Mouse (Mus musculus): ENCODE results near the gene Pkd1l3. TPM values are rescaled to one million over a fixed set of nuclear protein-coding genes. Genes with fewer than 3 reads are reported as not detected.

Pkd1l3 gene
- polyA plus RNA-seq, 1 experiment from 2014 or later: 0.37 TPM

DNA sequence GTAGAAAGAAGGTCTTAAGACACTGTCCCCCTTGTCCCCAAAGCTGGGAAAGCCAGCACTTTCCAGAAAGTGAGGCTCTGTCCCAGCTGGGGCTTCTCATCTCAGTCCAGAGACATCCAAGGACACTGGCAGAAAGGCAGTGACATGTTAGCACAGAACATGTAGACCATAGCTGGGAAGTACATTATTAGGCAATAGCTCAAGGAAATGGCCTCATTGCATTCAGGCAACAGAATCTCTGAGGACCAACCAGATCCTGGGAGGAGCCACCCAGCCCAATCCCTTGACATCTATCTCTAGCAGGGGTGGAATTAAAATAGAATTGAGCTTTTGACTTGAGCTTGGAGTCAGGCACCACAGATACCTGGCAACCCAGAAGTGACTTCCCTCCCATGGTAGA lies 28.7 kb upstream of the Pkd1l3 start:
- Histone ChIP-seq H3K9me3 (ENCODE audit: control insufficient read depth, low read length) (no peaks in the 10 kb centered on the region), H3K27me3 (replicated peaks; ENCODE audit: control insufficient read depth, insufficient read depth, low read length) (no peaks in the 10 kb centered on the region), H3K27ac (ENCODE audit: low read depth) (no peak overlapping the region), H3K4me3 (ENCODE audit: low read depth, low read length) (no peak overlapping the region), H3K36me3 (ENCODE audit: control insufficient read depth, insufficient read depth, low read length) (no peaks in the 10 kb centered on the region), H3K4me2 (ENCODE audit: low read length) (no peak overlapping the region), H3K4me1 (replicated peaks; ENCODE audit: control insufficient read depth, insufficient read depth, low read length) (no peaks in the 10 kb centered on the region), H3K9ac (ENCODE audit: low read length) (no peak overlapping the region)
- ATAC-seq (replicated peaks; ENCODE audit: low FRiP score, low TSS enrichment, low read depth) (no peak), DNase-seq (ENCODE audit: low spot score) (no peak)

DNA sequence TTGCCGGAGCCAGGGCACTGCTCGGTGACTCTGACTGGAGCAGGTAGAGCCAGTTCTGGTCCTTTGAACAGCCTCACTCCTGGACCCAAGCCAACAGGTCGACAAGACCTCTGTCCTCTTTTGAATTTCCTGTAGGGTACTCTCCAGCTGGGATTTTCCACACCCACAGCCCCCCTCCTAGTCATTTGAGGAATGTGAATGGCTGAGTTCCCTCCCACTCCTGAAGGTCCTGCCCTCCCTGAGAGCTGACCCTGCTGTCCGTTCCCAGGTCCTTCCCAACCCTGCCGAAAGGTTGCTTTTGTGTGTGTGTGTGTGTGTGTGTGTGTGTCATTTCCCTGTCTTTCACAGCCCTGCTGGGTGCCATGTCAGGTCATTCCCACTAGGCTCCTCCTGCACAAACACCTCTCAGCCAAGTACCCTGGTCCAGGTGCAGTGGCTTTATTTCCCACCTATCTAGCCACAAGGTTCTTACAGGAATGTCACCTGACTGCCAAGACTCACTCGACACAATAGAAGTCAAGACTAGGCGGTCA lies 27.3 kb upstream of the Pkd1l3 start:
- no peak for ATAC-seq (replicated peaks; ENCODE audit: low FRiP score, low TSS enrichment, low read depth)
- no peak overlapping the region for H3K4me2 ChIP-seq (ENCODE audit: low read length)
- WGBS: 52% methylated on average over 7 of the region's 7 CpGs
- DNase-seq (ENCODE audit: low spot score): no peak
- H3K36me3 ChIP-seq (ENCODE audit: control insufficient read depth, insufficient read depth, low read length): peaks cover 5% of the 10 kb centered on the region
- H3K27me3 ChIP-seq (replicated peaks; ENCODE audit: control insufficient read depth, insufficient read depth, low read length): no peaks in the 10 kb centered on the region
- no peaks in the 10 kb centered on the region for H3K4me1 ChIP-seq (replicated peaks; ENCODE audit: control insufficient read depth, insufficient read depth, low read length)
- no peak overlapping the region for H3K4me3 ChIP-seq (ENCODE audit: low read depth, low read length)
- H3K9me3 ChIP-seq (ENCODE audit: control insufficient read depth, low read length): no peaks in the 10 kb centered on the region
- H3K27ac ChIP-seq (ENCODE audit: low read depth): no peak overlapping the region
- H3K9ac ChIP-seq (ENCODE audit: low read length): no peak overlapping the region

DNA sequence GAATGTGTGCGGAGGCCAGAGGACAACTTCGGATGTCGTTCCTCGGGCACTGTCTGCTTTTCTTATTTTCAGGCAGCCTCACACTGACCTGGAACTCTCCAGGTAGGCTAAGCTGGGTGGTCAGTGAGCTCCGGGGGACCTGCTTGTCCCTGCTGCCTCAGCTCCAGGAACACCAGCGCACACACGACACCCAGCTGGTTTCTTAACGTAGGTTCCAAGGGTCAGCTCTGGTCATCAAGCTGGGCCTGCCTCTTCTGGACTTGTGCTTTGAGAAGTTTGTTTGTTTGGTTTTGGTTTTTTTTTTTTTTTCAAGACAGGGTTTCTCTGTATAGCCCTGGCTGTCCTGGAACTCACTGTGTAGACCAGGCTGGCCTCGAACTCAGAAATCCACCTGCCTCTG lies 23.4 kb upstream of the Pkd1l3 start:
- H3K9me3 ChIP-seq (ENCODE audit: control insufficient read depth, low read length): no peaks in the 10 kb centered on the region
- H3K27me3 ChIP-seq (replicated peaks; ENCODE audit: control insufficient read depth, insufficient read depth, low read length): no peaks in the 10 kb centered on the region
- WGBS: 87% methylated on average over 9 of the region's 9 CpGs
- H3K4me3 ChIP-seq (ENCODE audit: low read depth, low read length): no peak overlapping the region
- no peak overlapping the region for H3K27ac ChIP-seq (ENCODE audit: low read depth)
- no peak overlapping the region for H3K4me2 ChIP-seq (ENCODE audit: low read length)
- H3K4me1 ChIP-seq (replicated peaks; ENCODE audit: control insufficient read depth, insufficient read depth, low read length): no peaks in the 10 kb centered on the region
- DNase-seq (ENCODE audit: low spot score) (no peak), ATAC-seq (replicated peaks; ENCODE audit: low FRiP score, low TSS enrichment, low read depth) (no peak)
- H3K9ac ChIP-seq (ENCODE audit: low read length): no peak overlapping the region
- H3K36me3 ChIP-seq (ENCODE audit: control insufficient read depth, insufficient read depth, low read length): peaks cover 33% of the 10 kb centered on the region

DNA sequence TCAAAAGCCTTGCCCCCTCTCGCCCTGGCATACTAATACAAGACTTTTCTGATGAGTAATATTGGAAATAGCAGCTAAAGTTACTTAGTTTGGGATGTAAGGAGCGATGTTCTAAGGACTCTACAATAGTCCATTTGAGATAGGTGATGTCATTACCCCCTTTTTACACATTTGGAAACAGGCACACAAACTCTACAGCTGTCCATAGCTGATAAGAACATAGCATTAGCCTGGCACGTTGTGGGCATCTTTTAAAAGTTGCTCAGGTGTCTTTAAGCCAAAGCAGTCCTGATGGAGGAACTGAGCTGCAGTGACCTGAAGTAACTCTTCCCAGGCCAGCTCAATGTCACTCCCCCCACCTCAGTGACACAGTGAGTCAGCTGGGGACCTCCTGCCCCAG lies 22.9 kb upstream of the Pkd1l3 start:
- H3K4me1 ChIP-seq (replicated peaks; ENCODE audit: control insufficient read depth, insufficient read depth, low read length): no peaks in the 10 kb centered on the region
- H3K9ac ChIP-seq (ENCODE audit: low read length): no peak overlapping the region
- H3K36me3 ChIP-seq (ENCODE audit: control insufficient read depth, insufficient read depth, low read length): peaks cover 33% of the 10 kb centered on the region
- no peak for DNase-seq (ENCODE audit: low spot score)
- no peak overlapping the region for H3K27ac ChIP-seq (ENCODE audit: low read depth)
- H3K4me3 ChIP-seq (ENCODE audit: low read depth, low read length): no peak overlapping the region
- no peaks in the 10 kb centered on the region for H3K9me3 ChIP-seq (ENCODE audit: control insufficient read depth, low read length)
- H3K27me3 ChIP-seq (replicated peaks; ENCODE audit: control insufficient read depth, insufficient read depth, low read length): no peaks in the 10 kb centered on the region
- WGBS: 85% methylated on average over 3 of the region's 3 CpGs
- H3K4me2 ChIP-seq (ENCODE audit: low read length): no peak overlapping the region
- ATAC-seq (replicated peaks; ENCODE audit: low FRiP score, low TSS enrichment, low read depth): no peak

DNA sequence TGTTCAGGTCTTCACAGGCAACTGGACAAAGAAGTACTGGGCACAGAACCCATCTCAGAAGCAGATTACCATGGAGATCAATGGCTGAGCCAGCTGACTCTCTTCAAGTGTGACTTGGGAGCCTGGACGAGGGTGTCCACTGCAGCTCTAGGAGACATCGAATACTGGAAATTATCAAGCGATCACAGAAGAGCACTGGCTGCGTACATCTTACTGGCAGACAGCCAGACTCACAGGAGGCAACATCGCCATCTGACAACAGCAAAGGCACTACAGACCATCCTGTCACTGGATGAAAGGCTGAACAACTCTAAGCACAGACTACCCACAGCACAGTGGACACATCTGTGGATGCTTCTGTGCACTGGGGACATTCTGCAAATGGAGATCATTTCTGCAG lies 22.2 kb upstream of the Pkd1l3 start:
- Histone ChIP-seq H3K9me3 (ENCODE audit: control insufficient read depth, low read length) (no peaks in the 10 kb centered on the region), H3K4me1 (replicated peaks; ENCODE audit: control insufficient read depth, insufficient read depth, low read length) (no peaks in the 10 kb centered on the region), H3K36me3 (ENCODE audit: control insufficient read depth, insufficient read depth, low read length) (peaks cover 36% of the 10 kb centered on the region), H3K4me2 (ENCODE audit: low read length) (no peak overlapping the region), H3K27ac (ENCODE audit: low read depth) (no peak overlapping the region), H3K4me3 (ENCODE audit: low read depth, low read length) (no peak overlapping the region), H3K27me3 (replicated peaks; ENCODE audit: control insufficient read depth, insufficient read depth, low read length) (no peaks in the 10 kb centered on the region), H3K9ac (ENCODE audit: low read length) (no peak overlapping the region)
- DNase-seq (ENCODE audit: low spot score) (no peak), ATAC-seq (replicated peaks; ENCODE audit: low FRiP score, low TSS enrichment, low read depth) (no peak)
- 78% methylated on average over 5 of the region's 5 CpGs for WGBS

DNA sequence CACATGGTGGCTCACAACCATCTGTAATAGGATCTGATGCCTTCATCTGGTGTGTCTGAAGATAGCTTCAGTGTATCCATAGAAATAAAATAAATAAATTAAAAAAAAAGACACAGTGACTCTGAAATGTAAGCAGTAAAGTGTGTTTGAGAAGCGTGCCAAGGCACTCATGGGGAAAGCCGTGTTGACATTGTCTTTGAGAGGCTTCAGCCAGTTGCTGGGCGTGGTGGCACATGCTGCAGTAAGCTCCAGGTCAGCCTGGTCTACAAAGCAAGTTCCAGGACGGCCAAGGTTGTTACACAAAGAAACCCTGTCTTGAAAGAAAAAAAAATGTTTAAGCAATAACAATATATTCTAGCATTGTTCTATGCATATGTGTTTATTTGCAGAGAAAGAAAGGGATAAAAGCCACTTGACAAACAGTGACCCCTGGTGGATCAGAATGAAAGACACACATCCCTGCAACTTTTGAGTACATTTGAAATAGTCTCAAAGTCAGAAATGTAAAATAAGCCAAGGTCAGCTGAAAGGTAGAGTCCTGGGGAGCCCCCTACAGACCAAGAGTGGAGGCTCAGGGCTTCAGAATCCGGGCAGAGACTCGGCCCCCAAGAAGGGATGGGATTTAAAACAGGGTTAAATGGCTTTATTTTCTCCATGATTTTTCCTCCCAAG lies 21.1 kb upstream of the Pkd1l3 start:
- Histone ChIP-seq H3K27me3 (replicated peaks; ENCODE audit: control insufficient read depth, insufficient read depth, low read length) (no peaks in the 10 kb centered on the region), H3K4me2 (ENCODE audit: low read length) (no peak overlapping the region), H3K4me3 (ENCODE audit: low read depth, low read length) (no peak overlapping the region), H3K27ac (ENCODE audit: low read depth) (no peak overlapping the region), H3K9me3 (ENCODE audit: control insufficient read depth, low read length) (no peaks in the 10 kb centered on the region), H3K9ac (ENCODE audit: low read length) (no peak overlapping the region), H3K4me1 (replicated peaks; ENCODE audit: control insufficient read depth, insufficient read depth, low read length) (no peaks in the 10 kb centered on the region), H3K36me3 (ENCODE audit: control insufficient read depth, insufficient read depth, low read length) (peaks cover 39% of the 10 kb centered on the region)
- ATAC-seq (replicated peaks; ENCODE audit: low FRiP score, low TSS enrichment, low read depth) (no peak), DNase-seq (ENCODE audit: low spot score) (no peak)
- 74% methylated on average over 6 of the region's 6 CpGs for WGBS

DNA sequence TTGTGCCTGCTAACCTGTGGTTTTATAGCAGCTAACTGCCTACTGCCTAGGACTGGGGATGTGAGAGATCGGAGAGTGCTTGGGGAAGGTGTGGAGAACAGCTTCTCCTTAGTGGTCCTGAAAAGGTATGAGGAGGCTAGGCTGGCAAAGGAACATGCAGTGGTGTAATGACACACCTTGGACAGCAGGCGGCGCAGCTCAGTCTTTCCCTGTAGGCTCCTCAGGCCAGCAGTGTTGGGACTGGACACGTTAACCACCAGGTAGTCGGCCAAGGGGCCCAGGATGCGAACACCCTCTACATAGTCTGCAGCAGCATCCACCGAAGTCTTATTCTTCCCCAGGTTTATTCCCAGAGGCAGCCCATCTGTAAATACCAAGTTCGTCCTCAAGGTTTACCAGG lies 18.5 kb upstream of the Pkd1l3 start:
- ATAC-seq (replicated peaks; ENCODE audit: low FRiP score, low TSS enrichment, low read depth) (no peak), DNase-seq (ENCODE audit: low spot score) (peak; percentile 78)
- Histone ChIP-seq H3K27me3 (replicated peaks; ENCODE audit: control insufficient read depth, insufficient read depth, low read length) (no peaks in the 10 kb centered on the region), H3K4me1 (replicated peaks; ENCODE audit: control insufficient read depth, insufficient read depth, low read length) (no peaks in the 10 kb centered on the region), H3K9ac (ENCODE audit: low read length) (no peak overlapping the region), H3K27ac (ENCODE audit: low read depth) (no peak overlapping the region), H3K36me3 (ENCODE audit: control insufficient read depth, insufficient read depth, low read length) (peaks cover 49% of the 10 kb centered on the region), H3K4me3 (ENCODE audit: low read depth, low read length) (no peak overlapping the region), H3K9me3 (ENCODE audit: control insufficient read depth, low read length) (no peaks in the 10 kb centered on the region), H3K4me2 (ENCODE audit: low read length) (no peak overlapping the region)
- WGBS: 54% methylated on average over 8 of the region's 8 CpGs

DNA sequence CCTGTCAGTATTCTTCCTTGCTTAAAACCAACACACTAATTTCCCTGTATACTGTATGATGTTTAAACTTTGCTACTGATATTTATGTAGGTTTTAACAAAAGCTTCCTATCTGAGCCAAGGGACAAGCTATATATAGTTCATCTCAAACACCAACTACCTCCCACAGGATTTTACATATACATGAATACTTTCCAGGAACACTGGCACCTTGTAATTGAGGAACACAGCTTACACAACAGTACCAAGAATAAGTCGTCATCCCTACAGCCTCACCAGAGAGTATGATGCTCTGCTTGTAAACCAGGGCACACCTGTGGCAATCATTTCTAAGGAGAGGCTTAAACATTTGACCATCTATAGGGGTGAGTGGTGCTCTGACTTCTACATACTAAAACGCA lies 7.6 kb upstream of the Pkd1l3 start:
- no peak for ATAC-seq (replicated peaks; ENCODE audit: low FRiP score, low TSS enrichment, low read depth)
- H3K9ac ChIP-seq (ENCODE audit: low read length): no peak overlapping the region
- H3K36me3 ChIP-seq (ENCODE audit: control insufficient read depth, insufficient read depth, low read length): peaks cover 38% of the 10 kb centered on the region
- H3K4me2 ChIP-seq (ENCODE audit: low read length): no peak overlapping the region
- DNase-seq (ENCODE audit: low spot score): no peak
- H3K4me3 ChIP-seq (ENCODE audit: low read depth, low read length): no peak overlapping the region
- 81% methylated on average over 2 of the region's 2 CpGs for WGBS
- H3K9me3 ChIP-seq (ENCODE audit: control insufficient read depth, low read length): no peaks in the 10 kb centered on the region
- peaks cover 8% of the 10 kb centered on the region; the same call in 1 of the 2 replicates for H3K4me1 ChIP-seq (replicated peaks; ENCODE audit: control insufficient read depth, insufficient read depth, low read length)
- H3K27ac ChIP-seq (ENCODE audit: low read depth): no peak overlapping the region
- no peaks in the 10 kb centered on the region for H3K27me3 ChIP-seq (replicated peaks; ENCODE audit: control insufficient read depth, insufficient read depth, low read length)

DNA sequence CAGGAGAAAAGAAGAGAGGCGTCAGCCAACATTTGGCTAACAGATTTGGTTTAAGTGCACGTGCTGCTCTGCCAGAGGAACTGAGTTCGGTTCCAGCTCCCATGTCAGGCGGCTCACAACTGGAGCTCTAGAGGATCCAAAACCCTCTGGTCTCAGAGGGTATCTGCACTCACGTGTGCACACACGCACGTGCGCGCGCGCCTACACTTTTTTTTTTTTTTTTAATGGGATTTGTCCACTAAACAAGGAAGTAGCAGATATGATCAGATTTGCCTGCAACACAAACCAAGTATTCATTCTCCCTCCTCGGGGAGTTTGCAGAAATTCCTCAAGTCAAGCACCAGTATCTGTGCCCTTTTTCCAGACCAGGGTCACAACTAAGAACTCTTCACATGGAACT lies 6.7 kb upstream of the Pkd1l3 start:
- Histone ChIP-seq H3K9ac (ENCODE audit: low read length) (peak overlapping the region; percentile 69), H3K4me1 (replicated peaks; ENCODE audit: control insufficient read depth, insufficient read depth, low read length) (peaks cover 8% of the 10 kb centered on the region; the same call in 1 of the 2 replicates), H3K4me3 (ENCODE audit: low read depth, low read length) (peak overlapping the region; percentile 79), H3K36me3 (ENCODE audit: control insufficient read depth, insufficient read depth, low read length) (peaks cover 29% of the 10 kb centered on the region), H3K9me3 (ENCODE audit: control insufficient read depth, low read length) (no peaks in the 10 kb centered on the region), H3K27ac (ENCODE audit: low read depth) (peak overlapping the region; percentile 98; the same call in 1 of the 2 replicates), H3K4me2 (ENCODE audit: low read length) (peak overlapping the region; percentile 97), H3K27me3 (replicated peaks; ENCODE audit: control insufficient read depth, insufficient read depth, low read length) (no peaks in the 10 kb centered on the region)
- 7% methylated on average over 12 of the region's 12 CpGs for WGBS
- DNase-seq (ENCODE audit: low spot score): peak; percentile 60
- ATAC-seq (replicated peaks; ENCODE audit: low FRiP score, low TSS enrichment, low read depth): no peak
